Mouse (Mus musculus) E14TG2a.4 (cell line): Measurements from ENCODE around the gene Zbtb40.

ENCODE experiments used
- CTCF ChIP-seq: conservative IDR thresholded peaks from 2 replicates; pipeline ENCODE4 v1.5.1; 2014; ENCODE audit warnings: low read length
- NANOG ChIP-seq: IDR thresholded peaks from 2 replicates; pipeline ENCODE4 v1.6.1; 2014; ENCODE audit warnings: borderline replicate concordance, low read length, mixed read lengths
- POU5F1 ChIP-seq: IDR thresholded peaks from 2 replicates; pipeline ENCODE4 v1.6.1; 2014; ENCODE audit warnings: low read length, borderline replicate concordance

DNA sequence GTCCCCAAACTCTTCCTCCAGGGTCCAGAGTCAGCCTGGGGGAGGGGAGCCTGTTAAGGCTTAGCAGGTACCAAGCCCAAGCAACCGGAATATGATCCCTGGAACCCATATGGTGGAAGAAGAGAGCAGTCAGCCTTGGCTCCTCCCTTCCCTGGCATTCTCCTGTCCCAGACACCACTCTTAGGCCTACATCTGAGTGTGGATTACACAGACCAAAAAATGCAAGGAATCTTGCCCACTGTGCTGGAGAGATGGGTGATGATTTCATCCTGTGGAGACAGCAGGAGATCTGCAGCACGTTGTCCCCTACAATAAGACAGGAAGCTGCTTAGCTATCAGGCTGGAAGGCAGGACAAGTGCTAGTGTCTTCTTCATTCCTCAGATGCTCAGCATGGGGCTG, 34.3 kb upstream of the Zbtb40 start:
- TF ChIP-seq CTCF (no peak), NANOG (no peak), POU5F1 (no peak)
